Mouse (Mus musculus): ENCODE measurements at regions not wholly inside any gene's neighbourhood (a gene's known extent, or its start where the extent isn't known, plus 50 kb on each side); places are given as distances from the start of the nearest gene placed in this dataset.

- TF ChIP-seq POLR2A (IDR thresholded peaks at IDR 0.05; ENCODE audit: insufficient read depth, low read depth, low read length) (no peak), CTCF (IDR thresholded peaks at IDR 0.05; ENCODE audit: insufficient read depth, low read depth, low read length) (no peak)
Measured at GRCm38 (mm10) chr11:48051156-48051866, 62.5 kb upstream of the Sgcd start.
